Mouse (Mus musculus): ENCODE data around the gene Rsu1.

GRCm38 (mm10) chr2:13169158-13169890 is 101.9 kb downstream of the Rsu1 start:
- TF ChIP-seq CTCF (IDR thresholded peaks at IDR 0.05; ENCODE audit: extremely low read depth, insufficient read depth, insufficient read length, insufficient replicate concordance) = no peak
- TF ChIP-seq POLR2A (IDR thresholded peaks at IDR 0.05; ENCODE audit: low read depth, low read length) = no peak
